Mouse (Mus musculus) frontal cortex, postnatal 36 days (tissue): Measurements from ENCODE around the gene Glis3.
A peak's percentile ranks its signal among the peaks of the same experiment; 100 is the strongest.

Experiments
- DNase-seq, 2 experiments: peaks; one replicate each; pipeline ENCODE4 v3.0.0; 2022; ENCODE audit warnings: low spot score in 2 of 2

Glis3 gene

DNA sequence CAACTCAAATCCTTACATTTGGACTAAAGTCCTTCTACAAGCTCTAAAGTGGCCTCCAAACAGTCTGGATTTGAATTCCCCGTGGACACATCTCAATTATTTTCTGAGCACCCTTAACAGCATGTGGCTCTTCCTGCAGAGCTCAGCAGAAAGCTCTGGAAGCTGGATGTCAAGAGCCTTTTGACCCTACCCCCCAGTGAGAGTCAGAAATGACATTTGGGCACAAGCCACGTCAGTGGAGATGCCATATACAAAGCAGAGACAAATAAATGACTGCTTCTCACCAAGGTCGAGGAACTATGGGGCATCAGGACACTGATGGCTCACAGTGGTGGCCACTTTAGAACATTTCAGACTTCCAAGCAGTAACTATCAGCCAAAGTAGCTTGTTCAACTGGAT, 146.3 kb downstream of the Glis3 start:
- DNase-seq = no peak

DNA sequence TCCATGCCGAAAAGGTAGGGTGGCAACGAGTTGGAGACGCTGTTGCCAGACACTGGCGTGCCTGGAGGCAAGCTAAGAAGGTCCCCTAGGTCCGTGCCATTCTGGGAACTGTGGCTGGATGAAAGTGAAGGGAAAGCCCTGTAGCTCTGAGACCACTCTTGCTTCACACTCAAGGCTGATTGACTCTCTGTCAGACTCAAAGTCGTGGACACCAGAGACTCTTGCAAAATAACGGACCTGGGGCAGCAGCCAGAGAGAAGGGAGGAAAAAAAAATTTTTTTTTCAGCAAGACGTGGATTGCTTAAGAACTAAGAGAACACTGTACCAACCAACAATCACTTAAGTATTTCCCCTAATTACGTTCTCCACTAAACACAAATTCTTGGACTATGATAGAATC, 148.1 kb downstream of the Glis3 start:
- no peak for DNase-seq

DNA sequence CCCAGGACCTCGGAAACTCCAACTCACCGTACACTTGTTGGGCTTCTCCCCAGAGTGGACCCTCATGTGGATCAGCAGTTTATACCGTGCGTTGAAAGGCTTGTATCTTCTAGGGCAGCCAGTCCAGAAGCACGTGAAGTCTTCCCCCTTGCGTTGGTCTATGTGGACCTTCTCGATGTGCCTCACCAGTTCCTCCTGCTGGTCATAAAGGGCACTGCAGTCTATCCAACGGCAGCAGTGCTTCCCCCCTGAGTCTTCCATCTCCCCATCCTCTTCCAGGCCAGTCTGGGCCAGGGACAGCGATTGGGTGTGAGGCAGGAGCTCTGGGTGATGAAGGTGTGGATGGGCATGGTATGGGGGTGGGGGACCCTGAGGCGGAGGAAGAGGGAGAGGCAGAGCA, 149.0 kb downstream of the Glis3 start:
- DNase-seq = peak in 1 of 2 experiments; percentile 11

DNA sequence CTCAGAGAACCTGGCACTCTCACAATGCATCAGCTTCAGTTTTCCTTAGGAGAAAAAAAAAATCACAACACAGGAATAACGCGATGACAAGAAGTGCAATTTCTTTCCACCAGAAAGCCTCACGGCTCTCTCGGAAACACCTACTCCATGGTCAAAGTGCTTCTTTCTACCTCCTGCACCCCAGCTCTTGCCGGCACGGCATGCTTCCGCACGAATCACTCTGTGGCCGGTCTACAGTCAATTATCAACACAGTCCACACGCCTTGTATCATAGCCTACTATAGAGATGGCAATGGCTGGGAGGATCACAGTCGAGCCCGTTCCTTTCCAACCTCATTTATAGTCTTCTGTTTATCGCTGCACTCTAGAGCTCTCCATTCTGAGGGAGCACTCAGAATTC, 150.9 kb downstream of the Glis3 start:
- no peak for DNase-seq

DNA sequence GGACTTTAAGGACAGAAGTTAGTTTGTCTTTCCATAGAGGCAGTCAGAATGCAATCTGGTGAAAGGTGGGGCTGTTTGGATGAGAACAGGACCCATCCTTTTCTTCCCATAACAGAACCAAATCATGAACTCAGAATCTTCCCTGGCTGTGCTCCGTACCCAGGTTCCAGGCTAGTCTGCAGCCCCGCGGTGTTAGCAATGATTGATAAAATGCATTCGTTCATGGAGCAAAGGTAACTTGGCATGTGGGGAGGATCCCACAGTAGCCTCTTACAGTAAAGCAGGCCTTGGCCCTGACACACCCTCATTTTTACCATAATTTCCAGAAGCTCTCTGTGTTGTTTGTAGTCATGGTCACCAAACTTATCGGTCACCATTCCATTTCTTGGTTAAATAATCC, 152.4 kb downstream of the Glis3 start:
- DNase-seq = no peak

DNA sequence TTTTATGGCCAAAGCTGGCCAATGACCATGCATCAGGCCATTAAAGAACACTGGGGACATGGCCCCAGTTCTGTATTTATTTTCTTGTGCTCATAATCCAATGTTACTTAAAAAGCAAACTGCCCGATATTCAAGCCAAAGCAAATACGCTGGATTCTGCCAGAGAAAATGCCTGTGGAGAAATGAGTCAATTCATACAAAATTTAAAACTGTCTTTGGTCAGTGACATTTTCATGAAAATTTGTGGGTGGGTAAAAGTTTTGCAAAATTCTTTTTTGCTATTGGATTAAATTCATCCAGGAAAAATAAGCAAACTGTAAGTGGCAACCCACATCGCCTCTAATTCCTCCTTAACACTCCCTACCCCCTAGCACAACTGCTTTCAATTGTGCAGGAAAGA, 154.5 kb downstream of the Glis3 start:
- no peak for DNase-seq

DNA sequence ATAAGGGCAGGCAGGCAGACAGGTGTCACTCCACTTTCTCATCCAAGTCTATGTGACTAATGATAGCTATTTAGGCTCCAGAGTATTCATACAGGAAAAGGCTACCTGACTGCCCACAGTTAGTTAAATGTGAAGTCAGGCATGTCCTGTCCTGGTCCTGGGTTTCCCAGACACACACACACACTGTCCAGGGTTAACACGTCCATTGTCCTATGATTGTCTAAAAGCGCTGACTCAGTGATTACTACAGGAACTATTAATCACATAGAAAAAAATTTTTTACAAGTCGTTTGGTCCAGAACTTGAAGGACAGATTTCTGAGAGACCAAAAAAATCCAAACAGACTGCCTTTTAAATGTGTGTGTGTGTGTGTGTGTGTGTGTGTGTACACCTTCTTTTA, 157.6 kb downstream of the Glis3 start:
- no peak for DNase-seq

DNA sequence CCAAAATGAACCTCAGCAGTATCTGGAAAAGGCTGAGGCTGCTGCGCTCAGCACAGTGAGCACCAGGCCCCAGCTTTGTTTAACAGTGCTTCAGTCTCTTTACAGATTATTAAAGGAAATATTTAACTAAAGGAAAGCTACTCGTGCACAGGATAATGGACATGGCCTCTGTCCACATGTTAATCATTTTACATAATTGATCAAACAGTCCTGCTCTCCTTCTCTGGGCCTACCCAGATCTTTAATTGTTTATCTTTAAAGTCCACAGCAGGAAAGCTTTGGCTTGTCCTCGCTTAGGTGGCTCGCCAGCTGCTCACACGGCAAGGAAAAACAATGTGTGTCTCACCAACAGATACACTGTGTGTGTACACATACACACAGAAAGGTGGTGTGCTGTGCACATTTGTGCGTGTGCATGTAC, 159.1 kb downstream of the Glis3 start:
- no peak for DNase-seq

DNA sequence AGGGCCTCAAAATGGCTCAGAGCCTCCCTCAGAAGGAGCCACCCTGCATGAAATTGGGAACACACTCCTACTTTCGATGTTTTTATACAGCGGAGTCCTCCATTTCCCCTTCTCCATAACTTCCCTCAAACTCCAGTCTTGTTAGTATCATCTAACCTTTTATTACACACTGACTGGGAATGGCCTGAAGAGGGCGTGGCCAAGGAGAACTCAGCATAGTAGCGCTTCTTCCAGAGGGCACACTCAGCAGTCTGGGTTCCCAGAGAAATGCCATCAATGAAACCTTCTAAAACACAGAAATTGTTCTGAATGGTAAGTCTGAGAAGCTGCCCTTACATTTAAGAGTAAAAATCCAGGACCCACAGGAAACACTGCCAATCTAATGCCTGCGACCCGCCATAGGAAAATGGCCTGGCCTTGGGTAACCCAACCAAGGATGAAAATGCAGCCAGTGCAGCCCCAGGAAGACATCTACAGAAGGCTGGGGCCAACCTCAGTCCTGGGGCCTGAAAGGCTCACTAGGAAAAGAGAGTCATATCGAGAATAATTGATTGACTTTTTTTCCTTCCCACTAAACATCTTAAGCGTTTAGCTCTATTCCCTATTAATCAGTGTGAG, 159.6 kb downstream of the Glis3 start:
- no peak for DNase-seq

DNA sequence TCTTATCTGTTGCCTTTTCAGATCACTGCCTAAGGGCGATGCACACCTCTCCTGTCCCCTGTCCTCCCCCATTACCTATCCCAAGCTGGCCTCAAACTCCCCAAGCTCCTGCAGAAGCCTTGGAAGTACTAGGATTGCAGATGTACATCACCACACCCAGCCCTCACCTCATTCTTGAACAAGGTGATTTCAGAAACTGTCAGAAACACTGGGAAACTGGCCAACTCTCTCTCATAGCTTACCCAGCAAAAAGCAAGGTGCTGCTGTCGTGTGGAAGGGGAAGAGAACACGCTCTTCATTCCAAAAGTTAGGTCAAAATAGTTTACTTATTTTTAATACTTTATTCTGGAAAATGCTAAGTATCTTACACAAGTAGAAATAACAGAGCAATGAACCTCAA, 160.6 kb downstream of the Glis3 start:
- no peak for DNase-seq

DNA sequence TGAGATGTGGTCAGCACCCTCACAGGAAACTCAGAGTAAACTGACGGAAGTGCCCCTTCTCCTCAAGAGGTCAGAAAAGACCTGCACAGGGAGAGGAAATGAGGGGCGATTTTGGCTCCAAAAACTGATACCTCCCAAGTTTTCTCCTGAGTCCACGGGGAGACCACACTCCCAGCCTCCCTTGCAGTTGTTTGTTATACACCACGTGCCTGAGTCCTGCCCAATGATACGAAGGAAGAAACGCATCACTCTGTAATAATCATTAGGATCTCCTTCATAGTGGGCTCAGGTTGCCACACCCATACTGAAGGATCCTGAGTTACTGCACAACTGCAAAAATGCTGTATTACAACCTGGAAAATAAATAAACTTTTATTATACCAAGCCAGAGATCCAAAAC, 161.0 kb downstream of the Glis3 start:
- DNase-seq = no peak

DNA sequence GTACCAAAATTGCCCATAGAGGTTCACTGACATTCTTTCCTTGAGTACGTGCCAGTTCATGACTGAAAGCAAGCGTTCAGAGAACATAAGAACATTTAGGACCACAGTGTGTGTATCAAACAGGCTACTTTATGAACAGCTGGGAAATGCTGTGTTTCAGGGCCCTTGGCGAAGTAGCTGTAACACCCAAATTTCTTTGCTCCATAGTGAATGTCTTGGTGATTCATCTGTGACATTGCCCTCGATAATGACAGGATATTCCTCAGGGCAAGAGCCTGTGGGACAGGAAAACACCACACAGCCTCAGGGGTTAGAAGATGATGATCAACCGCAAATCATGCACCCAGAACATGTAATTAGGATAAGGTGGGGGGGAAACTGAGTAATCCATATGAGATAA, 161.6 kb downstream of the Glis3 start:
- no peak for DNase-seq

DNA sequence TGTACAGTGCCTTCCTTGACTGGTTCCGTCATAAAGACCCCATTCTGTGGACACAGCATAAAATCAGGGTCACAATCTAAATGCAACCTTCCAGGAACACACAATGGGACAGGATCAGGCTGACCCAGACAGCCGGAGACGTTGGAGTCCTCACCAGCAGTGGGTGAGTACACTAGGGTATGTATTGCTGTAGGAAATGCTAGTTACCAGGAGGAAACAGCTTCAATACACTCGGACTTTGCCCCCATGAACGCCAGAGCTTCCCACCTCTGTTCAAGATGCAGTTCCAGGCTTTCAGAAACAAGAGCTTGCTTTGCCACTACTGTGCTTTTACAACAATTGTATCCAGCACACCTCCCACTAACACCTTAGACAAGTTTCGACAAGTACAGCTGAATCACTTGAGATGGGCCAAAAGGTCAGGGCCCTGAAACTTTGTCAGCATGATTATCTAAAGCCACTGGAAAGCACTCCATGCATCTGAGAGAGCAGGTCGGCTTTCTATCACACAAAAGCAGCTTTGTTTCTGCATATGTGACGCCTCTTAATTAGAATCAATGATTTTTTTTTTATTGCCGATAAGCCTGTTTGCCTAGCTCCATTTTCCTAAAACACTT, 162.3 kb downstream of the Glis3 start:
- DNase-seq = no peak

DNA sequence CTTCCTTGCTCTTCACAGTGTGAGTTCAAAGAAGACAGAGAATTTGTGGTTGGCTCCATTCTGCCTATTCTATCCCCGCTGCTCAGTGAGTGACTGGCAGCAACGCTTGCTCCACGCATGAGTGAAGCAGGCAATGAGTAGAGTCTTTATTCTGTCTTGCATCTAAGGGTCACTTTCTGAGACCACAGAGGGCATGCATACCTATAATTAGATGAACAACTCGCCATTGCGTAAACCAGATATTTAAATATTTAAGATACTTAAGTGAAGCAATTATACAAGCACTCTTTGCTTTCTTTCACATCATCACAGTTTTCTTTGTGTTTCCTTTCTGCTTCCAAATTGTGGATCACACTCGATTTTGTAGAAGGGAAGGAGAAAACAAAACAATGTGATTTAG, 163.4 kb downstream of the Glis3 start:
- no peak for DNase-seq

DNA sequence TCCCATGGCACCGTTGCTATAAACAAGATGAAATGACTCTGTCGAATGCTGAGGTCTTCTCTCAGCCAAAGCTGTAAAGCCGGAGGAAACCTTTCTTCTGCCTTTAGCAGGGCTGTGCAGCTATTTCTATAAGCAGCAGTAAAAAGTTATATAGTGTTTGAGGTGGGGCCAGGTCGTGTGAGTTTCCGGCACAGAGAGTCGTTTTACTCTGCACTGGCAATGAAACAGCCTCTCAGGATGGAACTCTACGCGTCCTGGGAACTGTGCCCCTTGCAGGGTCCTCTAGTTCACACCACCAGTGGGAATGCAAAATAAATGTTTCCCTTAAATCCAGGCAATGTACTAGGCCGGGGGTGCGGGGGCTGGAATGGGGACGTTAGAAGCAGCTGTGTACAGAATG, 167.4 kb downstream of the Glis3 start:
- no peak for DNase-seq

DNA sequence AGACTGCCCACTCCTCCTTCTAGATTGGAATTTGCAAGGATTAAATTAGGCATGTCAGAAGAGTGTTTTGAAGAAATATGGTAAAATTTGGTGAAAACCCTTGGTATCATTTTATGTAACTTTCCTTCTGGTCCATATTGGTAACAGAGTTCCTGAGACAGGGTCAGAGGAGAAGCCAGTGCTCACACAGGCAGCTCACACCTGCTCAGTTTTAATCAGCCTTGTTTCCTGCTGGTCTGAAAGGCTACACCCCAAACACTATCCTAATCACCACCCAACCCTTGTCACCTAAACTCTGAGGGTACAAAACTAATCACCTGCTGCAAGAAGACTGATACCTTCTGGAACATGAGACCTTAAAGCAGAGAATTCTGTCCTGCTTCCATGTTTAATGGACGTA, 168.0 kb downstream of the Glis3 start:
- DNase-seq = no peak

DNA sequence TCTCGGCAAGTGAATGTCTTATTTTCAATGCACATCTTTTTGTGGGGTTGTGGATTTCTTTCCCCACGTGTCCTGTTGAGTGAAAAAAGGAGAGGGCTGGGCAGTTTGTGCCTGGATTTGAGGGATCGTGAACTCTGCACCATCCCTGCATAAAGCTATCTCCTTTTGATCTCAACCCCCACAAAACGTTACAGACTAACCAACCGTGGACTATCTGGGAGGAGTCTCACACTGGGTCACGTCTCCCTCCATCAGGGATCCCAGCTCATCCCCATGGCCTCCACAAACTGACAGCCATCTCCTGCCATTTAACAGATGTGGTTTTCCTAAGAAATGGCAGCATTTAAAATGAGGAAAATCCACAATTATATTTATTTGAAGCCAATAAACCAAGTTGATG, 174.5 kb downstream of the Glis3 start:
- DNase-seq = no peak

DNA sequence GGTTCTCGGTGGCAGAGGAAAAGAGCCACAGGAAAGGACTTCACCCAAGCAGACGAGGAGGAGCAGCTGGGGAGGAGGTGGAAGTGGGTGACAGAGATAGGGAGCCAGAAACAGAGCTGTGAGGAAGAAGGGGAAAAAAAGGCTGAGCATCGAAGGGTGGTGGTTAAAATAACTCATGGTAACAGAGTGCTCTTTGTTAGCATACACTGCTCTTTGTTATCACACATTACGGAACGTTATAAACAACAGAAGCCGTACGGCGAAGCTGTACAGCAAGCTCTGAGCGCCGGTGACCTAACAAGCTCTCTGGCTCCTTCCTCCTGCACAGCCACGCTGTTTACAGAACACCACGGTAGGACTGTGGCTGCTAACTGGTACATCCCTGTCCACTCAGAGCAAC, 176.9 kb downstream of the Glis3 start:
- peak; percentile 68 to 82 for DNase-seq

DNA sequence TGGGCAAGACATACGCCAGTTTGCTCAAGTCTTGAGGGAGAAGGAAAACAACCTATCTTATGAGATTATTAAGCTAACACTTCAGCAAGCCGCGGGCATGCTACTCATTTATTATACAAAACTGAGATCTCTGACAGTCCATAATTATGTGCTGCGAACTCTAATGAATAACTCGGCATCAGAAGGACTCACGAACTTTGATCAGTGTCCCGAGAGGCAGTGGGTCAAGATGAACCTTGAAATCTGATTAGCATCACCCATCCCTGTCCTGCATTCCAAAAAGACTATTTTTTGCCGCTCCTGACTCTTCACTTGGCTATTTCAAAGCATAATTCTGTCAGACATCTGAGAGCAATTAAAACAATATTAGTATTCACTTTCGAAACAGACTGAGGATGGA, 178.9 kb downstream of the Glis3 start:
- DNase-seq = no peak

DNA sequence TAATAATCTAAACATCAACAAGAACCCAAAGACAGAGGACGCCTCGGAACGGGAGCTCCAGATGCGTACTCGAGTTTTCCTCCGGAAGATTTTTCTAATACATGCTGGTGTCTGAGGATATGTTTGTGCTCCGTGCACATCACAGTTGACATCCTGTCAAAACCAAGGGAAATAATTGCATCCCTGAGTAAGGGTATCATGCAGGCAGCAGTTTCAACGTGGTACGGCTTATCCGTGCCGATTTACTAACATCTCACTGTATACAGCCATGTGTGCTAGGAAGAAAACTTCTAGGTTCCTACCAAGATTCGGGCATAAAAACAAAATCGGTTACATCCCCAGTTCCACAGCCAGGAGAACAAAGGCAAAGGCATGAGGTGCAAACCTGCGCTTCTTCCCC, 179.4 kb downstream of the Glis3 start:
- peak in 1 of 2 experiments; percentile 5 for DNase-seq

DNA sequence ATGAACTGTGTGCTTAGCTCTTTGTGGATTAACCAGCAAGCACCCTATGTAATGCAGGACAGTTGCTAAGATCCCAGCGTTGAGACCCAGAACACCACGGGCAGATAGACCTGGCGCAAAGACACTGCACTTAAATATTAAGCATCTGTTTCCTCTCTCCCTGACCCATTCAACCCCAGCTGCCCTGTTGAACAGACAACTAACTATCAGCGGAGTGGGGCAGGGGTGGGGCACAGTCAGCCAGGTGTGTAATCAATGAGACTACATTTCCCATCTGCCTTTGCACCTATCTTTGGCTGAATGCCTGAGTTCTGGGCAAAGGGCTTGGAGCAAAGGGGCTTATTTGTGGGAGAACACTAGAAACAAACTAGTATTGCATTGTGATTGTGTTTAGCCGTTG, 180.1 kb downstream of the Glis3 start:
- no peak for DNase-seq

DNA sequence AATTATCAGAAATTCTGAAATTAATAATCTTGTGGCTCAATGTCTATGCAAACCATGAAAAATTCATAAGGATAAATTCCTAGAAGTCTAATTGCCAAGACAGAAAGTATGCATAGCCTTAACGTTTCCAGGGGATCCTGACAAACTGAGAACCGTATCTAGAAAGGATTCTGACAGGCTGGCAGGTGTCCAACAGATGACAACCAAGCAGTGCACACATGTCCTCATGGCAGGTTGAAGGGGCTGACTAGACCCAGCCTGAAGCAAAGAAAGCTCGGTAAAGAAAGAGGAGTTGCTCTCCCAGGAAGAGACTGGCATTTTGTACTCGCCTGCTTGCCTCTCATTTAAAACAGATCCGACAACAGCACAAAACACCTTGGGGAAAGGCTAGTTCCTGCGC, 184.0 kb downstream of the Glis3 start:
- DNase-seq = no peak

DNA sequence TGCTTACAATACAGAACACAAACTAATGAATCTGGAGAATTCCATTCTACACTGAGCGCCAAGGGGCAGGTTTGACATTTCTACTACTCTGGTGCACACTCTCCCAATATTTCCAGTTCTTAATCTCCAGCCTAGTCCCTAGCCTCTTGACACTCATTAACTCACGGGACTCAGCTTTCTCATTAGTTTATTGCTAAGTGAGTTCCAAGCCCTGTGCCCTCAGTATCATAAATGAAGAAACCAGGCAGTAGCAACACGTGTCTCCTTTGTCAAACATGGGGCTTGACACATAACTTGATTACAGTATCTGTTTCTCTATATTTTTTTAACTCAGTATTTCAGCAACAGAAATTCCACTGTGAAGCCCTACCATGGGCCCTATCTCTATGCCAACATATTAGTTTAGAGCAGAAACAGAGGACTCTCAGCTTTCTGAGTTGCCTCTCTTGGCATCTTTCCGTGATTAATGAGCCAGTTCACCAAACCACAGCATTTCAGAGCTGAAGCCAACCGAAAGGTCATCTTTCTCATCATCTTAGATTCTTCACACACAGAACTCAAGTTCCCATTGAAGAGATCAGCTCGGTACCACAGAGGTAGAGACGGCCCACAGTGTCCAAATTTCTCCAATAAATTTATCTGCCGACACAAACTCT, 186.1 kb downstream of the Glis3 start:
- no peak for DNase-seq

DNA sequence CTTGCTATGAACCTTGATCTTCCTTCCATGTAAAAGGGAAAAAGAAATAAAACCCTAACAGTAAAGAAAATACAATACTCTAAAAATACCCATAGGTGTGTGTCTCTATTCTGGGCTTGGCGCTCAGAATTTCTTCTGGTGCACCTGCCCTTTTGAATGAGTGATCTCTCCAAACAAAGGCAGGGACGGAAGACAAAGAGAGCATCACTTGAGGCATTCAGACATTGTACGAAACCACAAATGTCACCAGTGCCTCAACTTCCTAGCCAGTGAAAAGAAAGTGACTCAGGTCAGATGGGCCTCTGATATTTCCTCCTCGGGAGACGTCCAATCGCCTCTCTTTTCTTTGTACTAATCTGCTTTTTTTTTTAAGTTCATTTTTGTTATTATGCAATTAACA, 201.8 kb downstream of the Glis3 start:
- no peak for DNase-seq
